Mouse (Mus musculus) spleen, postnatal 10 days (tissue): ENCODE measurements around the gene Slit1.

Experiments
- DNase-seq, 2 experiments: peaks; one replicate each; pipeline ENCODE4 v3.0.0; 2021 to 2022; ENCODE audit warnings: low spot score in 2 of 2

Gene Slit1

GRCm38 (mm10) chr19:41688251-41688650 is 55.2 kb downstream of the Slit1 start:
- DNase-seq, result no peak

DNA sequence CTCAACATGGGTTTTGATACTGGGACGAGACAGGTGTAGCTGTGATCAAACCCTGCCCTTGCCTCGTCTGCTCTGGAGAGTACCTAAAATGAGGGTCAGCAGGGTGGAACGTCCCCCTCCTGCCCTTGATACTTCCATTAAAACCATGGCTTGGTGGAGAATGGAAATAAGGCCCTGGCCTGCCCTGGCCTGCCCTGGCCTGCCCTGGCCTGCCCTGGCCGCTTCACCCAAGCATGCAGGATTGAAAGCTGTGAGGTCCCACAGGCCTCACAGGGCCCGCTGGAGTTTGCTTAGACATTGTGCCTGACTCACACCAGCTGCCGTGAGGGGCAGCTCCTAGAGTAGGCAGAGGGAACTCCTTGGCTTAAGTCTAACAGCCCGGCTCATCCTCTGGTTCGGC is 55.6 kb downstream of the Slit1 start:
- no peak for DNase-seq

DNA sequence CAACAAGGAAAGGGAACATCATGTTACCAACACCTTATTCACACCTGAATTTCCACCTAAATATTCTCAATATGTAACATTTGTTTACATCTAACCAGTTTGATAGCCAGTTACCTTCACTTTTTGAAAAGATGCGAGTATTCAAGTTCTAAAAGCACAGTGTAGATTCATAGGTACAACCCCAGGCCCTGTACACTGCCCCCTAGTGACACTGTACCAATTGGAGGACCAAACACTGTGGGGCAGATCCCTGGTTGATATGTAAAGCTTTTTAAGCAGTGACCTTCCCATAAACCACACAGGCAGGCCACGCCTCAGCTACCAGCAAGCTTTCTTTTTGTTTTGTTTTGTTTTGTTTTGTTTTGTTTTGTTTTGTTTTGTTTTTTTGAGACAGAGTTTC is 57.3 kb downstream of the Slit1 start:
- DNase-seq, result no peak

- peak in 1 of 2 experiments; percentile 23 for DNase-seq
Observed at GRCm38 (mm10) chr19:41685453-41686086, 57.9 kb downstream of the Slit1 start.

DNA sequence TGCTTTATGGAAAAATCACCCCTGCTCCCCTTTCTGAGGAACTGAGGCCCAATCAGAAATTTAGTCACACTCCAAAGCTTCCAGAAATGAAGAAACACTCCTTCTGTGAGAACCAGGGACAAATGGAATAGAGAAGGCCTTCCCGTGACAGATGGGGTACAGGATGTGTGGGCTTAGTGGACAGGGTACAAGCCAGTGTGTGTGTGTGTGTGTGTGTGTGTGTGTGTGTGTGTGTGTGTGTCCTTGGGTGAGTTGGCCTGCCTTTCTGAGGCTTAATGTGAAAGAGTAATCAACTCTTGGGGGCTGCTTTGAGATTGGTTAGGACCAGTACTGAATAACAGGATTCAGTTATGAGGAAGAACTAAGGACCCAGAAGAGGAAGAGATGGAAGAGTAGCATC is 58.6 kb downstream of the Slit1 start:
- no peak for DNase-seq

- no peak for DNase-seq
Observed at GRCm38 (mm10) chr19:41683951-41684350, 59.5 kb downstream of the Slit1 start.

GRCm38 (mm10) chr19:41680267-41680666 is 63.2 kb downstream of the Slit1 start:
- DNase-seq, result peak in 1 of 2 experiments; percentile 18

GRCm38 (mm10) chr19:41679028-41679427 is 64.4 kb downstream of the Slit1 start:
- DNase-seq, result no peak

- DNase-seq, result no peak
Observed at GRCm38 (mm10) chr19:41677575-41677974, 65.9 kb downstream of the Slit1 start.

DNA sequence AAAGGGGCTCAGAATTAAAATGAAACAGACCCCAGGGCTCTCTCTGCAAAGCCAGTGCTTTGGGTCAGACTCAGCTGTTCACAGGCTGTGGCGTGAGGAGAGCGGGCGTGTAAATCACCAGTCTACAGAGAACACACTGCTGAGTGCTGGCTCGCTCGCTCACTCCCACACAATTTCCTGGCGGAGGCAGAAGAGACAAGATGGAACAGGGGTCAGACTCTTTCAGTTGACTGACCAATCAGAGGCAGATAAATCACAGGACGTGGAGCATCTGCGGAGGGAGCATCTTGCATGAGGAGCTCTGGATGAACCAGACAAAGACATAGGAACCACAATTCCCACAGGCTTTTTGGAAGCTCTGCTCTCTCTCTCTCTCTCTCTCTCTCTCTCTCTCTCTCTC is 67.9 kb downstream of the Slit1 start:
- no peak for DNase-seq

- DNase-seq, result no peak
Observed at GRCm38 (mm10) chr19:41674366-41674765, 69.1 kb downstream of the Slit1 start.

GRCm38 (mm10) chr19:41672836-41673235 is 70.6 kb downstream of the Slit1 start:
- no peak for DNase-seq

DNA sequence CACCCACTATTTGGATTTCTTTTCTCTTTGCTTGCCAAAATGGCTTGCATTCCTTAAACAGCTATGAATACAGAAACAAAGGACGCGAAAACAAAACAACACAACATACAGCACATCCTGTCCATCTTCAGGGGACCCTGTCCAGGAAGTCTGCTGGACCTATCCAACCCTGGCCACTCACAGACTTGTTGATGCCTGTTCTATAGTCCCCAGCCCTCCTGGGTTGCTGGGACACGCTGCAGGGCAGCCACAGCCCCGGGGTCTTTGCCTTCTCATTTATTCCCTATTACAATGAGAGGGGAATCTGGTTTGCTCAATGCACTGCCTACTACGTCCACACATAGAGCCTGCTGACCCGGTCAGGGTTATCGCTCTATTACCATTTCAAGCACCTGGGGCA is 72.5 kb downstream of the Slit1 start:
- no peak for DNase-seq

DNA sequence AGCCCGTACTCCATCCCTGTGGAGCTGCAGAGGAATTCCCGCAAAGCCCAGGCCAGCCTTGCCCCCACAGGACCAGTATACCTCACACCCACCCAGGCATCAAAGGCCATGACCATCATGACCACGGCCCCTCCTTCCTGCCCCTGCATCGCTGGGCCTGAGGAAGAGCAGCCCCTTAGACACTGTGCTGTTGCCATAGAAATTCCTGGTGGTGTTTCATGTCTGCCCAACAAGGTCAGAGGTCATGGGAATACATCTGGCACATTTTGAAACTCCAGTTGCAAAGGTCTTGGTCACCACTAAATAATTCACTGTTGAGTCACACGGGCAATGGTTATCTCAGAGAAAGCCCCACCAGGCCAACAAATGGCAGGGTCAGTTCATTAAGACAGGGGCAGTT is 73.0 kb downstream of the Slit1 start:
- no peak for DNase-seq

DNA sequence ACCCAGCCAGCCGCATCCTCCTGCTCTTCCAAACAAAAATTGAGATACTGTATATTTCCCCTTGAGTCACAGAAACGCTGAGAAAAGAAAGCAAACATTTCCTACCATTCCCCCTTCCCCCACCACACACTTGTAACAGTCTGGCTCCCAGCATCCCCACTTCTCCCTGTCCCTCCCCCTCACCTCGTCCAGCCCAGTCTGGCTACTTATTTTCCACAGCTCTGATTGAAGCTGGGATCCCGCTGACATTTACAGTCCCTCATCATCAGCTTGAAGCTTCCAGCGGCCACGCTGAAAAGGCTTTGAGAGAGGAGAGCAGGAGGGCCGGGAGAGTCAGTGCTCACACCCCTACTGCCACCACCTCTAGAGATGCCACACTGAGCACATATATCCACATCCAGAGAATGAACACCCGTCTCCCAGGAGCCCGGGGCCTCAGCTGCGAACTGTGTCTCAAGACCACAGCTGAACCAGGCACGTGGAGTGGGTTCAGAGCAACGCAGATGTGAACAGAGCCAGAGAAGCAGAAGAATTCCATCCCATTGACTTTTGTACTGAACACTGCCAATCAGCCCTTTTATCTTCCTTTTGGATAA is 73.6 kb downstream of the Slit1 start:
- no peak for DNase-seq

- no peak for DNase-seq
Observed at GRCm38 (mm10) chr19:41667591-41667990, 75.9 kb downstream of the Slit1 start.

- DNase-seq, result no peak
Observed at GRCm38 (mm10) chr19:41665941-41666340, 77.5 kb downstream of the Slit1 start.

- DNase-seq, result no peak
Observed at GRCm38 (mm10) chr19:41663506-41664242, 79.8 kb downstream of the Slit1 start.

GRCm38 (mm10) chr19:41661466-41661865 is 82.0 kb downstream of the Slit1 start:
- no peak for DNase-seq

DNA sequence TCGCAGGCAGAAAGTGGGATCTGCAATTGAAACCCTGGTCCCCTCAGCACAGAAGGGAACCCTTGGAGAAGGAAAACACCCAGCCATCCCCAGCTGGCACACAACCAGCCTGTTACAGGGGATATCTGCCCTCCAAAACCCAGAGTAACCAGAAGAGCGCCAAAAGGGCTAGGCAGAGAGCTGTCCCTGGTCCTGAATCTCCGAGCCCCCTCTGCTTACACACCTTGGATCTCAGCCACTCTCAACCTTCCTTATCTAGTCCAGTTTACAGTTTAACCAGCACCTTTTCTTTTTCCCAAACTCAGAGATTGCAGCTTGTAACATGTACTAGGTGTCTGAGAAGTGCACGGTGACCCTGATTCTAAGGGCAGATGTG is 82.5 kb downstream of the Slit1 start:
- DNase-seq, result peak in 1 of 2 experiments; percentile 66

GRCm38 (mm10) chr19:41660294-41660998 is 83.0 kb downstream of the Slit1 start:
- no peak for DNase-seq

DNA sequence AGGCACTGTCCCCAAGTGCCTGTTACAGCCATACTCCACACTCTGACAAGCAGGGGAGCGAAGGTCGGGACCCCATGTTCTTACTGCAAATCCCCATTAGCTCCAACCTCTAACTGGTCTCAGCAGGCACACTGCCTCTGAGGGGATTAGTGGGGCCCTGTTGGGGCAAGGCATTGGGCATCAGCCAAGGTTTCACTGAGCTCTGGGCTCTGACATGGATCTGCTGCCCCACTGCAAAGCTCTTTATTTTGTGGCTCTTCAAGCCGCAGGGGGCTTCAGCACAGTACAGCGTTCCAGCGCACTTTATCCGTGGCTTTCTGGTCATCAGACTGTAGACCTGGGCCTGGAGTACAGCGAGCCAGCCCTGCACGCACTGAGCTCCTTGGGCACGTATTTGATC is 86.0 kb downstream of the Slit1 start:
- DNase-seq, result no peak

DNA sequence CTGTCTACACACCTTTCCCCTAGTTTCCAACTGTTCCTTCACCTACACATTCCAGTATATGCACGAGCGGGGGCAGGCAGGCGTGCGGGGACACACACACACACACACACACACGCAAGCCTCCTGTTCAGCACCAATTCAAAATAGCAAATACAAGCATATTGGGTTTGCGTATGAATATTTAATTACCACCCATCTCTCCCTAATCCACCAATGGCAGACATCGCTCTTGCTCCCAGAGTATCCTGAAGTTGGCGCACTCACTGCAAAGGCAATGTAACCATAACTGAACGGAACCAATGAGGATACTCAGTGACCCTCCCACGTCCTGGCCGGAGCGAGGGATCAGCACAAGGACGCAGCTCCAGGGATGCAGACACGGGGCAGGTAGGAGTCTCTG is 86.8 kb downstream of the Slit1 start:
- DNase-seq, result no peak
